Mouse (Mus musculus): ENCODE measurements at regions not wholly inside any gene's neighbourhood (a gene's known extent, or its start where the extent isn't known, plus 50 kb on each side); places are given as distances from the start of the nearest gene placed in this dataset.

- Histone ChIP-seq H3K27me3 (ENCODE audit: control insufficient read depth, insufficient read depth, low read length) (no peaks in the 10 kb centered on the region), H3K36me3 (ENCODE audit: control insufficient read depth, insufficient read depth, low read length) (no peaks in the 10 kb centered on the region), H3K4me3 (ENCODE audit: extremely low read depth, insufficient read depth, insufficient read length) (no peak overlapping the region), H3K4me1 (ENCODE audit: control insufficient read depth, insufficient read depth, insufficient read length) (no peaks in the 10 kb centered on the region), H3K27ac (ENCODE audit: insufficient read depth, low read length) (no peak overlapping the region)
- DNase-seq (ENCODE audit: low read depth in 1 of 2, low spot score in 2 of 2), result no peak
- 93% methylated on average over 5 of the region's 5 CpGs for WGBS
- no peak for TF ChIP-seq POLR2A (IDR thresholded peaks at IDR 0.05; ENCODE audit: low read depth, low read length)
- TF ChIP-seq CTCF (IDR thresholded peaks at IDR 0.05; ENCODE audit: extremely low read depth, insufficient read depth, insufficient read length, insufficient replicate concordance), result no peak
Measured at GRCm38 (mm10) chr12:107844631-107845030, 158.8 kb downstream of the Bcl11b start.

DNA sequence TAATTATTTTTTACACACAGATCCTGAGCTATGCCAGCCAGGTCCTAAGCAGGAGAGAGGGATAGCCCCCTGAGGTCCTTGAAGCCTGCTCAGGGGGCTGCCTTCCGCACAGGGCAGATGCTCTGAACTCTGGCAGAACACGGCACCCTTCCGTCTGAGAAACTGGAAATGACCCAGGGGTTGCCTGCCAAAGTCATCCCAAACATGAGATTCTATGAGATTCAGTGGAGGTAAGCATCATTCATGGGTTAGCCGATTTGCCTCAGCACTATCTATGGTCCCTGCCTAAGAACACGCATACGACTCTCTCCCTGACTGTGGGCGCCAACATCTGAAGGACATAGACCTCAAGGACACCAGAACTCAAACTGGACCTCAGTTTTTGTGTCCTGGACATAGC is 152.8 kb downstream of the Bcl11b start:
- H3K4me1 ChIP-seq (ENCODE audit: control insufficient read depth, insufficient read depth, insufficient read length), result no peaks in the 10 kb centered on the region
- WGBS, result 94% methylated on average over 7 of the region's 7 CpGs
- TF ChIP-seq POLR2A (IDR thresholded peaks at IDR 0.05; ENCODE audit: low read depth, low read length) (no peak), CTCF (IDR thresholded peaks at IDR 0.05; ENCODE audit: extremely low read depth, insufficient read depth, insufficient read length, insufficient replicate concordance) (no peak)
- H3K27ac ChIP-seq (ENCODE audit: insufficient read depth, low read length), result no peak overlapping the region
- H3K4me3 ChIP-seq (ENCODE audit: extremely low read depth, insufficient read depth, insufficient read length), result no peak overlapping the region
- H3K27me3 ChIP-seq (ENCODE audit: control insufficient read depth, insufficient read depth, low read length), result no peaks in the 10 kb centered on the region
- DNase-seq (ENCODE audit: low read depth in 1 of 2, low spot score in 2 of 2), result no peak
- H3K36me3 ChIP-seq (ENCODE audit: control insufficient read depth, insufficient read depth, low read length), result no peaks in the 10 kb centered on the region

DNA sequence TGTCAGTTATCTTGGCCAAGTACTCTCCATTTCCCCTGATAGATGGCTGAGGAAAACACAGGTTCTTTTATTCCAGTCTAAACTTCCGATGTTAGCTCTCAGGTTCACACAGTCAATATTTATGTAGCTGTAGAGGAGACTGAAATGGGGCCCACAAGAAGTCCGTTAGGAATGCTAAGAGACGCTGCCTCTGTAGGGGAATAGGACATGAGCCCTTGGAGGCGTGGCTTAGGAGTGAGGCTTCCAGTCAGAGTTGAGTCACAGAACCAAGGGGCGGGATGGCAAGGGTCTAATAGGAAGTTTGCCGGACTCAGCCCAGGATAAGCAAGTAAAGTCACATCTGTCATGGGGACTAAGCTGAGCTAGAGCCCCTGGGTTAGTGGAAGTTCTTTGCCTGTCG is 150.5 kb downstream of the Bcl11b start:
- H3K36me3 ChIP-seq (ENCODE audit: control insufficient read depth, insufficient read depth, low read length), result no peaks in the 10 kb centered on the region
- TF ChIP-seq POLR2A (IDR thresholded peaks at IDR 0.05; ENCODE audit: low read depth, low read length), result no peak
- TF ChIP-seq CTCF (IDR thresholded peaks at IDR 0.05; ENCODE audit: extremely low read depth, insufficient read depth, insufficient read length, insufficient replicate concordance), result no peak
- H3K27me3 ChIP-seq (ENCODE audit: control insufficient read depth, insufficient read depth, low read length), result no peaks in the 10 kb centered on the region
- no peak for DNase-seq (ENCODE audit: low read depth in 1 of 2, low spot score in 2 of 2)
- H3K4me1 ChIP-seq (ENCODE audit: control insufficient read depth, insufficient read depth, insufficient read length), result no peaks in the 10 kb centered on the region
- WGBS, result 71% methylated on average over 7 of the region's 7 CpGs
- no peak overlapping the region for H3K4me3 ChIP-seq (ENCODE audit: extremely low read depth, insufficient read depth, insufficient read length)
- H3K27ac ChIP-seq (ENCODE audit: insufficient read depth, low read length), result no peak overlapping the region

DNA sequence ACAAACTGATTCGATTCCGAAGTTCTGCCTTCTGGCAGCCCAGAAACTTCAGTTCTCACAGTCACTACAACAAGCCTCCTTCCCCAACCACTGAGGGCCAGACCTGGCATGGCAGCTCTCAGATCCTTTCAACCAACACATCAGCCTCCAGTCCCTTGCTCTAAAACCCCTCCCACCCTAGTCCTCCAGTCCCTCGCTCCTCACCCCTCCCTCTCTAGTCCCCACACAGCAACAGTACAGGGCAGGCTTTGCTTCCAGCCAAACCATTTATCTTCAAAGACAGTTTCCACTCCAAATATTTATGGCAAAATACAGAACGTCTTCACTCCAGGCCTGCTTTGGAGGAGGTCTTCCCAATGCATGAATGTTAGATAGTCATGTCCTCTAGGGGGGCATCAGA is 147.9 kb downstream of the Bcl11b start:
- DNase-seq (ENCODE audit: low read depth in 1 of 2, low spot score in 2 of 2), result no peak
- Histone ChIP-seq H3K4me3 (ENCODE audit: extremely low read depth, insufficient read depth, insufficient read length) (no peak overlapping the region), H3K4me1 (ENCODE audit: control insufficient read depth, insufficient read depth, insufficient read length) (no peaks in the 10 kb centered on the region), H3K27ac (ENCODE audit: insufficient read depth, low read length) (no peak overlapping the region), H3K36me3 (ENCODE audit: control insufficient read depth, insufficient read depth, low read length) (no peaks in the 10 kb centered on the region), H3K27me3 (ENCODE audit: control insufficient read depth, insufficient read depth, low read length) (no peaks in the 10 kb centered on the region)
- TF ChIP-seq CTCF (IDR thresholded peaks at IDR 0.05; ENCODE audit: extremely low read depth, insufficient read depth, insufficient read length, insufficient replicate concordance) (no peak), POLR2A (IDR thresholded peaks at IDR 0.05; ENCODE audit: low read depth, low read length) (no peak)
- WGBS, result 84% methylated on average over 4 of the region's 4 CpGs

- DNase-seq (ENCODE audit: low read depth in 1 of 2, low spot score in 2 of 2), result no peak
- Histone ChIP-seq H3K27me3 (ENCODE audit: control insufficient read depth, insufficient read depth, low read length) (no peaks in the 10 kb centered on the region), H3K4me1 (ENCODE audit: control insufficient read depth, insufficient read depth, insufficient read length) (no peaks in the 10 kb centered on the region), H3K4me3 (ENCODE audit: extremely low read depth, insufficient read depth, insufficient read length) (no peak overlapping the region), H3K27ac (ENCODE audit: insufficient read depth, low read length) (no peak overlapping the region), H3K36me3 (ENCODE audit: control insufficient read depth, insufficient read depth, low read length) (no peaks in the 10 kb centered on the region)
- 74% methylated on average over 6 of the region's 6 CpGs for WGBS
- TF ChIP-seq POLR2A (IDR thresholded peaks at IDR 0.05; ENCODE audit: low read depth, low read length), result no peak
Measured at GRCm38 (mm10) chr12:107856421-107857043, 146.9 kb downstream of the Bcl11b start.

DNA sequence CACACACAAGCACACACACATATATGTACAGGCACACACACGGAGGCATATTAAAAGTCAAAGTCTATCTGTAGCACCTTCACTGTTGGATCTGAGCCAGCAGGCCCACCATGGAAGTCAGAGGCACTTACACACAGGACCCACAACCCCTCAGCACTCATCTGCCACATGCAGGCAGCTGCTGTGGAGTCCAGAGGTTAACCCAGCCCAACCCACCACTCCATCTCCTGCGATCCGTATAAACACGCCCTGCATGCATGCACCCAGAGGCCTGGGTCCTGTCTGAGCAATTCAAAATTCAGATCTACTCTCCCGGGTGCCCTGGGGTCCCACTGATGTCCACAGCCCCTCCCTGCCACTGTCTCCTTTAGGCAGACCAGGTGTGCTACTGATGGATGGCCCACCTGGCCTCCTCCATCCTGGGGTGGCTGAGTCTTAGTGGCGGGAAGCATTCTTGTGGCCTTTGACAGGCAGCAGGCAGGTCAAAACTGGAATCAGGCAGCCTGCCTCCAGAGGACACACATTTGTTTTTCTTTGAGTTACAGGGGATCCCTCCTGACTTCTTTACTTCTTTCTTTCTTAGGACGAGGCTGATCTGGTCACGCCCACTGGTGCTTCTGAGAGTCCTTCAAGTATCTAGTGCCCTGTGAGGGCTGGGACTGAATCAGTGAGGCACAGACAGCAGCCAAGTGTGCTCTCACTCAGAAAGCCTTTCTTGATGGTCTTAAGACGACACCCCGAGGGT is 144.7 kb downstream of the Bcl11b start:
- no peaks in the 10 kb centered on the region for H3K36me3 ChIP-seq (ENCODE audit: control insufficient read depth, insufficient read depth, low read length)
- no peaks in the 10 kb centered on the region for H3K4me1 ChIP-seq (ENCODE audit: control insufficient read depth, insufficient read depth, insufficient read length)
- TF ChIP-seq POLR2A (IDR thresholded peaks at IDR 0.05; ENCODE audit: low read depth, low read length) (no peak), CTCF (IDR thresholded peaks at IDR 0.05; ENCODE audit: extremely low read depth, insufficient read depth, insufficient read length, insufficient replicate concordance) (no peak)
- H3K27ac ChIP-seq (ENCODE audit: insufficient read depth, low read length), result no peak overlapping the region
- H3K4me3 ChIP-seq (ENCODE audit: extremely low read depth, insufficient read depth, insufficient read length), result no peak overlapping the region
- H3K27me3 ChIP-seq (ENCODE audit: control insufficient read depth, insufficient read depth, low read length), result no peaks in the 10 kb centered on the region
- DNase-seq (ENCODE audit: low read depth in 1 of 2, low spot score in 2 of 2), result no peak
- WGBS, result 74% methylated on average over 10 of the region's 10 CpGs

- H3K4me3 ChIP-seq (ENCODE audit: extremely low read depth, insufficient read depth, insufficient read length), result no peak overlapping the region
- TF ChIP-seq CTCF (IDR thresholded peaks at IDR 0.05; ENCODE audit: extremely low read depth, insufficient read depth, insufficient read length, insufficient replicate concordance), result no peak
- TF ChIP-seq POLR2A (IDR thresholded peaks at IDR 0.05; ENCODE audit: low read depth, low read length), result no peak
- no peaks in the 10 kb centered on the region for H3K36me3 ChIP-seq (ENCODE audit: control insufficient read depth, insufficient read depth, low read length)
- no peaks in the 10 kb centered on the region for H3K27me3 ChIP-seq (ENCODE audit: control insufficient read depth, insufficient read depth, low read length)
- DNase-seq (ENCODE audit: low read depth in 1 of 2, low spot score in 2 of 2), result no peak
- no peaks in the 10 kb centered on the region for H3K4me1 ChIP-seq (ENCODE audit: control insufficient read depth, insufficient read depth, insufficient read length)
- 36% methylated on average over 8 of the region's 8 CpGs for WGBS
- H3K27ac ChIP-seq (ENCODE audit: insufficient read depth, low read length), result no peak overlapping the region
Measured at GRCm38 (mm10) chr12:107859750-107860149, 143.7 kb downstream of the Bcl11b start.
